Mouse (Mus musculus) telencephalon, adult 2 months (tissue): ENCODE results near the gene Tnfrsf19.

Experiments
- DNase-seq: peaks from one replicate; pipeline ENCODE4 v3.0.0-alpha.2; 2011; ENCODE audit warnings: low read depth, low spot score

Tnfrsf19 gene

GRCm38 (mm10) chr14:60964016-60964810 is 82.1 kb downstream of the Tnfrsf19 start:
- DNase-seq = no peak

- DNase-seq = no peak
These were observed 88.6 kb downstream of the Tnfrsf19 start for GRCm38 (mm10) chr14:60957611-60958157.

- no peak for DNase-seq
These were observed 108.7 kb downstream of the Tnfrsf19 start for GRCm38 (mm10) chr14:60937481-60938039.

- no peak for DNase-seq
These were observed 110.6 kb downstream of the Tnfrsf19 start for GRCm38 (mm10) chr14:60935705-60936104.

GRCm38 (mm10) chr14:60926011-60926410 is 120.3 kb downstream of the Tnfrsf19 start:
- no peak for DNase-seq

GRCm38 (mm10) chr14:60916661-60917060 is 129.6 kb downstream of the Tnfrsf19 start:
- no peak for DNase-seq
